Mouse (Mus musculus) G1E (cell line): ENCODE measurements around the gene Neurod4.

Experiments
- CTCF ChIP-seq: IDR thresholded peaks from 2 replicates; pipeline ENCODE4 v1.5.1; 2012; ENCODE audit warnings: low read depth, low read length, inconsistent platforms, mixed read lengths
- GATA1 ChIP-seq: IDR thresholded peaks from 2 replicates; pipeline ENCODE4 v1.6.1; 2012; ENCODE audit warnings: borderline replicate concordance, low read length, inconsistent platforms, mixed read lengths
- GATA2 ChIP-seq: IDR thresholded peaks from 2 replicates; pipeline ENCODE4 v1.6.1; 2012; ENCODE audit warnings: low read depth, low read length, inconsistent platforms, borderline replicate concordance
- TAL1 ChIP-seq: conservative IDR thresholded peaks from 2 replicates; pipeline ENCODE4 v1.6.1; 2012; ENCODE audit warnings: low read depth, low read length, inconsistent platforms, mixed read lengths

DNA sequence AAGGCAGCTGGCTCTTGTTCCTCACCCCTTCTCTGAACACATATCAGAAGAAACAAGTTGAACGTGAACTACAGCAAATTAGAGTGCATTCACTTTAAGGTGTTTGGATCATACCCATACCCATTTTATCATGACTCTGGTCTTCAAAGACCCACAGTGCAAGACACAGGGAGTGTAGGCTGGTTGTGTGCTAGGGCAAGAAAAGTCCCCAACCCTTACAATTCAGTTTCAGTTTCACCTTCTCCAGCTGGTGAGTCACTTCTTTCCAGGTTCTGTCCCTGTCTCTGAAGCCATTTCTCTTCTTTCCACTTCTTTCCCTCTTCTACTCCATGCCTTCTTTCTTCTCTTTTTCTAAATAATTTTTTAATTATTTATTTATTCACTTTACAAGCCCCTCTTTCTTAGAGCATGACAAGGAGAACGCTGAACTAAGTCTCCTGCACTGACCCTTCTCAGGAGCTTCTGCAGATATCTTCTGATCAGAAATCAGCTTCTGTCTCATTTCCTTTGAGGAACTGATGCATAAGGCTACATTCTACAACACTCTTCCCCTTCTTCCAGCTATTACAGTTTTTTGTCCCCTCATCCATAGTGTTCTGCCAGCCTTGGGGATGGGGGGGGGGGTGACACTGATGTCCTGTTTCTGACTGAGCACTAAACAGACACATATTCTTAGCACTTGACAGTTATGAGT lies 31.6 kb upstream of the Neurod4 start:
- TF ChIP-seq CTCF: no peak
- no peak for TF ChIP-seq GATA1
- TF ChIP-seq GATA2: no peak
- TF ChIP-seq TAL1: no peak
